Mouse (Mus musculus) left cerebral cortex, adult 18-20 months (tissue): Measurements from ENCODE around the gene Igdcc4. TPM values are rescaled to one million over a fixed set of nuclear protein-coding genes. Genes with fewer than 3 reads are reported as not detected.

Source experiments
- total RNA-seq, 2 experiments: library from RNA; stranded (reverse); gene quantifications; 2 replicates each; pipeline ENCODE4 v1.2.3; 2021

Igdcc4 gene
- total RNA-seq, 2 experiments from 2014 or later: 28.0 to 30.6 TPM

Other genes starting within 250 kb of the Igdcc4 start
- gene Slc24a1, start 149.9 kb upstream of the Igdcc4 start, total RNA-seq: under 1 TPM; 0.07 to 0.16 TPM
- 10 to 100 TPM; 18.5 to 18.8 TPM for gene Ints14, start 140.6 kb upstream of the Igdcc4 start, total RNA-seq
- gene Hacd3, start 79.8 kb upstream of the Igdcc4 start, total RNA-seq: 100 to 1,000 TPM; 154 to 160 TPM
- 100 to 1,000 TPM; 164 to 169 TPM for gene Dpp8, start 69.1 kb upstream of the Igdcc4 start, total RNA-seq
- gene Igdcc3, start 39.7 kb downstream of the Igdcc4 start, total RNA-seq: 1 to 10 TPM; 1.4 to 1.7 TPM
- gene Parp16, start 93.9 kb downstream of the Igdcc4 start, total RNA-seq: 1 to 10 TPM; 4.0 to 4.3 TPM
- not detected for gene Cilp, start 163.7 kb downstream of the Igdcc4 start, total RNA-seq
- 10 to 100 TPM; 29.0 to 29.1 TPM for gene Clpx, start 192.8 kb downstream of the Igdcc4 start, total RNA-seq
- 10 to 100 TPM; 27.1 to 30.6 TPM for gene Pdcd7, start 244.6 kb downstream of the Igdcc4 start, total RNA-seq